Mouse (Mus musculus) induced T-regulatory cell, adult 2 months (primary cell): ENCODE measurements around the gene Btbd6.
A peak's percentile ranks its signal among the peaks of the same experiment; 100 is the strongest.

Experiments
- DNase-seq: peaks from one replicate; pipeline ENCODE4 v3.0.0-alpha.2; 2012; ENCODE audit warnings: low read depth

Gene Btbd6

GRCm38 (mm10) chr12:112952926-112953565 is 23.2 kb upstream of the Btbd6 start:
- no peak for DNase-seq

DNA sequence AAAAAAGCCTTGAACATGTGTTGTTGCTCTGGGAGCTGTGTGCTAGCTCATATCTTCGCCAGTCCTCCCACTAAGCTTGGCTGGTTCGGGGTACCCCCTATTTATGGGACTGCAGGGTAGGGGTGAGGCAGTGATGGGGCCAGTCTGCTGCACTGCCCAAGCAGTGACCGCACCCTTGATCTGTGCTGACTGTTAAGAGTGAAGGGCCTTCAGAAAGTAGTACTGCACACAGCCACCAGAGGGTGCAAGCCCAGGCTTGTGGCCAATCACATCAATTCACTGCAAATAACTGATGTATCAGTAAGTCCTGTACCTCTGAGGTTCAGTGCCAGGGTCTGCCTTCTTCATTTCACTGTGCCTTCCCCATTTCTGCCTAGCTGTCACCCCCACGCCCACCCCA is 20.5 kb upstream of the Btbd6 start:
- peak; percentile 84 for DNase-seq

- peak; percentile 68 for DNase-seq
Observed at GRCm38 (mm10) chr12:112958303-112958702, 18.0 kb upstream of the Btbd6 start.

DNA sequence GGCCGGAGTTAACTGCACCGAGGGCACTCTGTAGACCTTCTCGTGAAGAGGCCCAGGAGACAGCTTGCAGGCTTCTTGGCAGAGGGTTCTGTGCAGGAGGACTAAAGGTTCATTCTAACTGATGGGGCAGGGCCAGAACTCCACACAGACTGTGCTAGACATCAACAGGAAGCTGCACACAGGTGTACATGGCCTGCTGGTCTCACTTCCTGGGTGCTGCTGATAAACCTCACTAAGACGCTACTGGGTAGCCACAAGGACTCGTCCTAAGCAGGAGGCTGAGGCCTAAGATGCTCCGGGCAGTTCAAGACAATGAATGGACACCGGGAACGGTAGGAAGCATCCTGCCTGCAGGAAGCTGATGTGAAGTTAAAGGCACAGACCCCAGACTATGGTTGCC is 16.9 kb upstream of the Btbd6 start:
- DNase-seq, result peak; percentile 69

DNA sequence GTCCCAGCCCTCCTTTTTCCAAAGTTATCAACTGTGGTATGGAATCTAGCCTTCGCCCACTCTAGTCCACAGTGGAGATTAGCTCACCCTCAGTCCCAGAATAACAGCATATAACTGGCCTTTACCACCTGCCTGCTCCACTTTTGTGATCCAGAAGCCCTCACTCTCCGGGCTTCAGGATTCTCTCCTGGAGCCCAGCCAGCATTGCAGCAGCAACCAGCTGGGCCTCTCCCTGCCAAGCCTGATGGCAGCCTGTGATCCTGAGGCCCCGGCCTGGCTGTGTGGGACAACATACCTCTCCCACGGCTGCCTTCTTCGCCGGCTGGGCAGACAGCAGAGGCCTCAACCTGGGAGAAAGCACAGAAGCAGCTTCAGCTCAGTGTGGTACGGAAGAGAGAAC is 14.9 kb upstream of the Btbd6 start:
- DNase-seq, result no peak

DNA sequence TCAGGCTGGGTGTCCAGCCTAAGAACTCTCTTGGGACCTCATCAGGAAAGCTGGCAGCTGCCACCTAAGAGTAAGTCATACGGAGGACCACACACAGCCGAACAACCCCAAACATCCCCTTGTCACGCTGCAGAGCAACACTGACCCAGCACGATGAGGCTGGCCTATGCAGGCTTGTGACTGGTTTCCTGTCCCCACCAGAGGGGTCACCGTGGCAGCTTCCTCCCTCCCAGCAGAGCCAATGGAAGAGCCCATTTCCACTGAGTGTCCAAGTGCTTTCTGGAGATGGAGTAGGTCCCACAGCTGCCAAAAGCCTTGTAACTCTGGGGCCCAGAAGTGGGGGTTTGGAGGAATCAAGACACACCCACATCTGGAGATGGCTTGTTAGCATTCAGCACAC is 14.4 kb upstream of the Btbd6 start:
- DNase-seq, result no peak

- no peak for DNase-seq
Observed at GRCm38 (mm10) chr12:112965783-112966182, 10.5 kb upstream of the Btbd6 start.

DNA sequence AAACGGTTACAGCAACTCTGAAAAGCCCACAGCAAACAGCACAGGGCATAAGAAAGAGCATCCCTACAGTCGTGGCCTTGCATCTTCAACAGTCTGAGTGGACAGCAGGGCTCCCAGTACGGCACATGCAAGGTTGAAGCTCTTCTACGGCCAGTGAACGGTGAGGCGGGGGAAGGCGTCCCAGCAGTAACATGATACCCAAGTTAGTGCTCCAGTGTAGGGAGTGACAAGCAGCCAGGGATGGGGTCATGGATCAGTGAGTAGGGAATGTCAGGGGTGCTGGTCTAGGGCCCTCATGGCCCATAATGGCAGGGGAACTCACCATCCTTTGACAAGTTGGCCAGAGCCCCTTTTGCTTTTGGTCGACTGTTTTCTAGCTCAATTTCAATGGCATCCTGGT is 7.3 kb upstream of the Btbd6 start:
- no peak for DNase-seq

DNA sequence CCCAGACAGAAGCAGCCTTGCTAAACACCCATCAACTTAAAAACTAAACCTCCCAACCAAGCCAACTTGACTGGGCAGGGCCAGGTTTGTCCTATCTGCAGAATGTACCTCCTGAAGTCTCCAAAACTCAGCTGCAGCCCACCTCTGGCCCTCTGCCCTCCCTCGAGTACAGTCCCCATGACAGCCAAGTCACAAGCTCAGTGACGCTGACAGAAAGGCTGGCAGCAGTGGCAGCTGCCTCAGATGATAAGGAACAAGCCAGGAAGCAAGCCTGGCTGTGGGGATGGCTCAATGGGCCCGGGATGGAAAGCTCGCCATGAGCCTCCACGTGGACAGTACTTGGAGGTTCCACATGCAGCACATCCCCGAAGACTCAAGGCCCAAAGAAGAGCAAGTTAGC is 6.7 kb upstream of the Btbd6 start:
- no peak for DNase-seq

- DNase-seq, result no peak
Observed at GRCm38 (mm10) chr12:112974736-112975135, 1.5 kb upstream of the Btbd6 start.

DNA sequence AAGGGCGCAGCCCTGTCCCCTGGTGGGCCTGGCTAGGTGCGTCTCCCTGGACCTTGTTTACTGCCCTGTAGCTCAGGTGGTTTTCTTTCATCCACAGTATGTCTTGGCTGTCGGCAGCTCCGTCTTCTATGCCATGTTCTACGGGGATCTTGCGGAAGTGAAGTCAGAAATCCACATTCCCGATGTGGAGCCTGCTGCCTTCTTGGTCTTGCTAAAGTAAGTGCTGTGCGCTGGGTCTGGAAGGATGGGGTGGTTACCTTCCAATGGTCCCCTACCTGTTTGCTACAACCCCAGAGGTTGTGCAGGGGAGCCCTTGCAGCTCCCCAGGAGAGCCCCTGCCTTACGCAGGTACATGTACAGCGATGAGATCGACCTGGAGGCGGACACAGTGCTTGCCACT is 874 bp downstream of the Btbd6 start:
- DNase-seq, result no peak

DNA sequence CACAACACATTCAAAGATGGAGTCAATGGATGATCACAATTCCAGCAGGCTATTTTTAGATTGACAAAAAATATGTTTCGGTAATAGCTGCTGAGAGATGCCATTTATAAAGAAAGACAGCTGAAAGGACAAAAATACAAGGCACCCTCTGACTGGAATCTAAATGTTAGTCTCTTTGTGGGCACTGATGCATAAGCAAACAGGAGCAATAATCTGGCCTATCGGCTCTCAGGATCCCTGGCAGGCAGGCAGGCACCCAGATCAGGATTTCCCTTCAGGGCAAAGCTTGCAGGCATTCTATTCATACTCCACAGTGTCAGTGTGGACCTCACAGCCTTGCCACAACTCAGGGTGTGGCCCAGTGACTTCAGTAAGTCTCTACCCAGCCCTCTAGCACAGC is 5.7 kb downstream of the Btbd6 start:
- no peak for DNase-seq

DNA sequence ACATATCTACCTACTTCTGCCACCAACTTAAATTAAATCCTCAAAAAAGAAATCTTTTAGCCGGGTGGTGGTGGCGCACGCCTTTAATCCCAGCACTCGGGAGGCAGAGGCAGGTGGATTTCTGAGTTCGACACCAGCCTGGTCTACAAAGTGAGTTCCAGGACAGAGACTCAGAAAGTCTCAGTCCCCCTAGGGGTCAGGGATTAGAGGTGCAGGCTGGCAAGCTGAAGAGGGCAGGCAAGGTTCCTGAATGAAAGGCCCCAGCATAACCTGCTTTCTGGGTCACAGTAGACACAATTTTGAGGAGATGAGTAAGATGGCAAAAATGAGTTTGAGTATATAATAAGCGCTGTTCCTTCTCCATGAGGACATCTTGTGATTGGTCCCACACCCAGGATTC is 9.1 kb downstream of the Btbd6 start:
- peak; percentile 68 for DNase-seq

DNA sequence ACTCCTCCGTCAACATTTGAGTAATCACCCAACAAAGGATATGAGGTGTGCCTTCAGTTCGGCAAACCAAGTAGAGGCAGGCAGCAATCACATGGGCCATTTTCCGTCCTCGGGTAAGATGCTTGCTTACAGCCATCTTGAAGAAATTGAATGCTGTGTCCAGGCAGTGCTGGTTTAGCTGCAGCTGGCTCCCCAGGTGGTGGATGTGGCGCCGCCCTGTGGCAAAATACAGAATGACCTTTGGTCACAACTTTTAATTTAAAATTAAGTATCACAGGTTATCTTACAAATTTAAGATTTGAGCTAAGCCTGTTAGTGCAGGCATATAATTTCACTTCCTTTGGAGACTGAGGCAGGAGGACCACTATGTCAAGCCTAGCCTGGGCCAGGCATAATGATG is 11.6 kb downstream of the Btbd6 start:
- peak; percentile 59 for DNase-seq

DNA sequence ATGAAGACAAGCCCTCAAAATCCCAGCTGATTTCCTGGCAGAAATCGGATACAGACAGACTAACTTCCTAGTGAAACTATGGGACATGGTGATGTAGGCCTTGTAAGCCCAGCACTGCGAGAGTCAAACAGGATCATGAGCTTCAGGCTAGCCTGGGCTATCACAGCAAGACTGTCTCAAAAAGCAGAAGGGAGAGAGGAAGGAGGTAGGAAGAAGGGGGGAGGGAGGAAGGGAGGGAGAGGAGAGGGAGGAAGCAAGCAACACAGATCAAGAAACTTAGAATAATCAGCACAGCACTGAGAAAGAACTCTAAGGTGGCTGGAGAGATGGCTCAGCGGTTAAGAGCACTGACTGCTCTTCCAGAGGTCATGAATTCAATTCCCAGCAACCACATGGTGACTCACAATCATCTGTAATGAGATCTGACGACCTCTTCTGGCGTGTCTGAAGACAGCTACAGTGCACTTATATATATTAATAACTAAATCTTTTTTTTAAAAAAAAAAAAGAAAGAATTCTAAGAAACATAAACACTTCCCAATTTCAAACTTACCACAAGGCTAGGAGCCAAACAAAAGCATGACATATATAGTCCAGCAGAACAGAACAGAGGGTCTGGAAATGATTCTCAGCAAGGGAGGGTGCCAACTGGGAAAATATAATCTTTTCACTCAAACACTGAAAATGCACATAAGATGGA is 14.6 kb downstream of the Btbd6 start:
- DNase-seq, result no peak

- no peak for DNase-seq
Observed at GRCm38 (mm10) chr12:112991444-112991843, 15.2 kb downstream of the Btbd6 start.

GRCm38 (mm10) chr12:112994153-112994552 is 17.9 kb downstream of the Btbd6 start:
- DNase-seq, result peak; percentile 24

DNA sequence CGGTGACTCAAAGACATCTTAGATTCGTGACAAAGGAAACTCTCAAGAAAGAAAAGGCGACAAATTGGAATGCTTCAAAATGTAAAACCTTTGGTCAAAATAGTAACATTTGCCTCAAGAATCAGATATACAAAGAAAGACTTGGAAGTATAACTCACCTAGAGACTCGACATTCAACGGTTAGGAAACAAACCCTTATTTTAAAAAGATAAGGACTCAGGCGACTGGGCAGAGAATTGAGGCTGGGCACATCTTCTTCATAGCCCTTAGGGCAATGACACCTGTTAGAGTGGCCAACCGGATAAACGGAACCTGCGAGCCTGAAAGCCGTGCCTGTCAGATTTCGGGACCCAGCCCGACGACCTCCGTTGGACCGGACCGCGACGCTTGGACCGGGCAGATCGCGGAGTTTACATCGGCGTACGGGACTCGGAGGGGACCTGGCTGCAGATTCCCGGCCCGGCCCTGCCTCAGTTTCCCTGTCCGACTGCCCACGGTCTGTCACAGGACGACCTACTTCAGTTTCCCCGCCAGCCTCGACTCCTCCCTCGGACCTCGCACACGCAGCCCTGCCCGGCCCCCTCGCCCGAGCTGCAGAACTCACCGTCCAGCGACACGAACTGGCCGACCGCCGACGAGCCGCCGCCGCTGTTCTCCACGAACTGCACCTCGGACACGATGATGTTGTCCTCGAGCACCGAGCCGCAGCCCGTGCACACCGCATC is 23.4 kb downstream of the Btbd6 start:
- DNase-seq, result peak; percentile 42

DNA sequence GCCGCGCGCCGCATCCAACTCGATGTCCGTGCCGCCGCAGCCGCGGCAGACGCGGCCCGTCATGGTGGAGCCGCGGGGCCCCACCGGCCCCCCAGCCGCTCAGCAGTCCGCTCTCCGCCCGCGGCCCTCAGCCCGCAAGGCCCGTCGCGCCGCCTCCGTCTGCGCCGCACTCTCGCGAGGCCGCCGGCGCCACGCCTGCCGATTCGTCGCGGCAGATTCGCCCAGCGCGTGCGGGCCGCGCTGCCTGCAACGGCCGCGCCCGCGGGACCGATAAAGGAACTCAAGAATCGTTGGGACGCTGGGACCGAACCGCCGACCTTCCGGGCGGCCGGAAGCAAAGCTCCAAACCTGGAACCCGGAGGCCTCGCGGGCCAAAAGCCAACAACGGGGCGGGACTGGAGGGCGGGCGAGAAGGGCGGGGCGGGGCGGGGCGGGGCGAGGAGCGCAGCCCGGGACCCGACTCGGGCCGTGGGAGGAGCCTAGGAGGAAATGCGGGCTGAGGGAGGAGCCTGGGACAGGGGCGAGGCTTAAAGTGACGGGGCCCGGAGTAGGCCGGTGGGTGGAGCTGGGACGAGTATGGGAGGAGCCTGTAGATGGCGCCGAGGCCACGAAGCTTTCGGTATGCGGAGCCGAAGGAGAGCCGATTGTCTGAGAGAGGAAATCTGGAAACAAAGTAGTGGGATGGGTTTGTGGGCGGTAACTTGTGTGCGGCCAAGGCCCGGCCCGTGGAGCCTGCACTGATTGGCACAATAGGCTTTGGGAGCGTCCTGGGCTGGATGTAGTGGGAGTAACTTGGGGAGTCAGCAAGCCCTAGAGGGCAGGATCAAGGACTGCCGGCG is 24.2 kb downstream of the Btbd6 start, which contains the start of gene Brf1:
Gene Brf1 (minus strand): TSS at position 411 of the 839 bp plus-strand sequence.
- DNase-seq, result peak; percentile 99

GRCm38 (mm10) chr12:113001133-113001474 is 24.8 kb downstream of the Btbd6 start:
- no peak for DNase-seq

- DNase-seq, result peak; percentile 71
Observed at GRCm38 (mm10) chr12:113002667-113003066, 26.4 kb downstream of the Btbd6 start.

DNA sequence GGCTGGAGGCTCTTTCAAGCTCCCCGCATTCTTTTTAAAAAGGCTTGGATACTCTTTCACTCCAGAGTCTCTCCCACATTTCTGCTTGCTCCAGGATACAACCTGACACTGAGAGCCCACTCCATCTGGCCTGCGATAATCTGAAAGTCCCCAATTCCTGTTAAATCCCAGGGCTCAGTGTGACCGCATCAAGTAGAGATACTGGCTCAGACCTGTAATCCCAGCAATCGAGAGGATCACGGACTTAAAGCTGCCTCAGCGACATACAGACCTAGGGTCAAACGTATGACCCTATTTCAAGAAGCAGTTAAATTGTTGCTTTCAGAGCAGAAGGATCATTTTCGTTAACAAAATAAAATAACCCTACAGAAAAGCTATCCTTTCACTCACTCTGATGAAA is 27.7 kb downstream of the Btbd6 start:
- no peak for DNase-seq
